Mouse (Mus musculus) retina, adult 2 months (tissue): ENCODE data around the gene Rinl.

Source experiments
- DNase-seq: peaks from one replicate; pipeline ENCODE4 v3.0.0-alpha.2; 2012; ENCODE audit warnings: low read depth, low spot score

The Rinl gene

DNA sequence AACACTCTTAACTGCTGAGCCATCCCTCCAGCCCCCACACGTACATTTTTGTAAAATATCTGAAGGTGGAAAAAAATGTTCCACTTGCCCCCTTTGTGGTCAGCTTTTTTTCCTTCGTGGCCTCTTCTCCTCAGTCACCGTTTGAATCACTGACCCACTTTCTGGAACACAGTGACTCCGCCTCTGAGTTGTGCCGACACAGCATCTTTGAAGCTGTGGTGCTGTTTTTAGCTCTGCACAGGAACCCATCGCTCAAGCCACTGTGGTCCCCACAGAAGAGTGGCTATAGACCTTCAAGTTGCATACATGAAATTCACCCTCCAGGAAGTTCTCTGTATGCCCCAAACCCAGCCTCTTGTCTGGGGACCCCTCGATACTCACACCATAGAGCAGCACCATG lies 7.9 kb upstream of the Rinl start:
- no peak for DNase-seq

DNA sequence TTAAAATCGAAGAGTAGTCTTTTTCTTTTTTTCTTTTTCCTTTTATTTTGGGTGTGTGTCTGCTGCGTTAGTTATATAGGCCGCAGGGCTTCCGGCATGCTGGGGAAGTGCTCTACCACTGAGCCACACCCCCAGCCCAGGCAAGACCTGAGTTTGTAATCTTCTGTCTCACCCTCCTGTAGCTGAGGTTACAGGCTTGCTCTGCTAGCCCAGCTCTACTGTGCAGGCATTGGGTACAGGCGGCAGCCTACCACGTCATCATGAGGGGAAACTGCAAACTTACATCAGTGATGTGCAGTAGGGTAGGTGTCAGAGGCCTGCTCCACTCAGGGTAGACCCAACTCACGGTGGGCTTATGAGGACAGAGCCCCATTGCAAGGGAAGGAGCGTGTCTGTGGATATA lies 7.5 kb upstream of the Rinl start:
- DNase-seq: no peak

DNA sequence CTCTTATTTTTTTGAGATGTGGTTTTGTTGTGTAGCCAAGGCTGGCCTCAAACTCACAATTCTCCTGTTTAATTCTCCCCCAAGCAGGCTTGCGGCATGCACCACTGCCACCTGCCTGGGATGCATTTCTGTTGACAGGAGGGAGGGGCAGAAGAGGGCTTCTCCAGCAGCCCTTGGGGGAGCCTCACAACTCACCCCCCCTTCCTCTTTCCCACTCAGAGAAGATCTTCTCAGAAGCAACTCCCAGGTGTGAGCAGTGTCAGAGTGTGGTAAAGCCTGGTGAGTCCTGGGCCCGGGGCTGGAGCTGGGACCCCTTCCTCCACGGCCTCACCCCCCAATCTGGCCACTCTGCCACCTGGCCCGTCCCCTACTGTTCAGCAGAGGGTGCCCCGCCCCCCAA lies 3.6 kb upstream of the Rinl start:
- DNase-seq: no peak

DNA sequence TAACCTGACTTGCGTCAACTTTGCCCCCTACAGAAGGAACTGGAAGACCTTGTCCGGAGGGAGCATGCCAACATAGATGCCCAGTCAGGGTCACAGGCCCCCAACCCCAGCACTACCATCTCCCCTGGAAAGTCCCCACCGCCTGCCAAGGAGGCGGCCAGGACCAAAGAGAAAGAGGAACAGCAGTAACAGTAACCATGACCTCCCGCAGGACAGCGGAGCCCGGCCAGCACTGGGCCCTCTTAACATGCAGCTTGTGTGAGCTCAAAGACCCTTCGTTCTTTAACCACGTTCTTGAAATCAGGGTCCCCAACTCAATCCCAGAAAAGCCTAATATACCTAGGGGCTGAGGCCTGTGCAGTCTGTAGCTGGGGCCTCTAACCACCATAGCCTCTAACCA lies 885 bp upstream of the Rinl start:
- no peak for DNase-seq

DNA sequence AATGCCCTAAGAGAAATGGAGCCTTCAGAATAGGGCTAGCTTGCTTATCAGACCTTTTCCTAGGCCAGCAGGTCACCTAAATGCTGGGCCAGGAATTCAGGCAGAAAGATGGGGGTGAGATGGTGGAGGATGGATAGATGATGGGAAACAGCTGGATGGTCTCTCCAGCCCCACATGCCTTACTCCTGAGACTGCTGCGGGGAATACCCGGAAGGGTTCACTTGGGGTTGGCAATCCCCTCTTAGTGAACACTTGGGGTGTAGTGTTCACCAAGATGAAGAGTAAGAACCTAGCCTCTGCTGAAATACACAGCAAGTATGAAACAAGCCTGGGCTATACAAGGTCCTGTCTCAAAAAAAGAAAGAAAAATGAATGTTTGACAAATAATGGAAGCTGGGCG lies 466 bp downstream of the Rinl start:
- DNase-seq: no peak

DNA sequence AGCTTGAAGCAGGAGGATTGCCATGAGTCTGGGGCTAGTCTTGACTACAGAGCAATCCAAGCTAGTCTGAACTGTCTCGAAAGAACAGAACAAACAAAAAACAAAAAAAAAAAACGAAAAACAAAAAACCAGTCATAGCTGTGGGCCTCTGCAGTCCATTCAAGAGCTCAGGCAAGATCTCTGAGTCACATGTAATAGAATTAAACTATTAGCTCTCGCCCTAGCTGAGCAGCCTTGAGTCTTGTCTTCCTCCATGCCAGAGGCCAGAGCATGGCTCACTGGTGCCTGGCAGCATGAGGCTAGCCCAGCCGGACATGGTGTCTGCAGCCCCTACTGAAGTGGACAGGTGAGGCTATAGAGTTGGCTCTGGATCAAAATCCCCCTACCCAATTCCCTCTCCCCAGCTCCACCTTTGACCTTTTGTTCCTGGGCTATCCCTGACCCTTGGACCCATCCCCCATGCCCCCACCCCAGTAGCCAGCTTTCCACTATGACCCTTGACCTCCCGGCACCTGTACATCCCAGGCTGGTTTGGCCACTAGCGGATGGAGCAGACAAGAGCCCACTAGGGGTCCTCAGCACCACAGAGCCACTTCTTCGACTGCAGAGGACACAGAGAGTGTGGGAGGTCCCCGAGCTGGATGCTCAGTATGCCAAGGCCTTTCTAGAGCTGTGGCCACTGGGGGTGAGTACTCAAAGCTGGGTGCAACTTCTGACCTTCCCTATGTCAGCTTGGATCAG lies 1.5 kb downstream of the Rinl start:
- no peak for DNase-seq

DNA sequence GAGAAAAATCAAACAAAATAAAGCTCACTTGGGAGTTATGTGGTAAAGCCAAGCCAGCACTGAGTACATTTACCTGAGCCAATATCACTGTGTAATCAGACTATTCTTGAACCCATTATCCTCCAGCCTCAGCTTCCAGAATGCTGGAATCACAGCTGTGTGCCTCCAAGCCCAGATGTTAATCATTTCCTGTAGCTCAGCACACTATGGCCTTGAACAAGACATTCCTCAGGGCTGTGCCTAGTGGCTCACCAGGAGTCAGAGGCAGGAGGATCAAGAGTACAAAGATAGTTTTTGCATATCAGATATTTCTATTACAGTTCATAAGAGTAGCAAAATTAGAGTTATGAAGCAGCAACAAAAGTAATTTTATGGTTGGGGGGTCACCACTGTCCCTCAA lies 2.9 kb downstream of the Rinl start:
- no peak for DNase-seq

DNA sequence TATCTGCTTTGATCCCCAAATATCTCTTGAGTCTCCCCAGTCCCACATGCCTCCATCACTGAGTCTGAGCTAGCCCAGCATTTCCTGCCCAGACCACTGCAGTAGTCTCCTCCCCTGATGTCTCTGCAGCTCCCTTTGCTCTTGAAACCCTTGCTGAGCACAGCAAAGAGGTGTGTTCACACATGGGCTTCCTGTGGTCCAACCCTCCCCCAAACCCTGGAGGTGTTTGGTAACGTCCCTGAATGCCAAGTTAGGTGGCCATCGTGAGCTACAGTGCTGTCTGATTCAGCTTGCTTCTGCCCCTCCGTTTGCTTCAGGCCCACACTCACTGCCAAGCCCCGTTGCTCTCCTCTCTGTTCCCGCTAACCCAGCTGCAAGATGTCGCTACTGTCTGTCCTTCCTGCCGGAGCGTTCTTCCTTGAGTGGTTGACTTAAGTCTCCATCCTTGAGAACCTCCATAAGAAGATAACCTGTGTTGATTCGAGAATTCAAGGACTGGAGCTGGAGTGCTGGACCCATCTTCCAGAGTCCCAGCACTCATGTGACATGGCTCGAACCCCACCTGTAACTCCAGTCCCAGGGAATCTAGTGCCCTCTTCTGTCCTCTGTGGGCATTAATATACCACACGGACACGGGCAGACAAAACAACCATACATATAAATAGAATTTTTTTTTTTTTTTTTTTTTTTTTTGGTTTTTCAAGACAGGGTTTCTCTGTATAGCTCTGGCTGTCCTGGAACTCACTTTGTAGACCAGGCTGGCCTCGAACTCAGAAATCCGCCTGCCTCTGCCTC lies 3.8 kb downstream of the Rinl start:
- DNase-seq: no peak

DNA sequence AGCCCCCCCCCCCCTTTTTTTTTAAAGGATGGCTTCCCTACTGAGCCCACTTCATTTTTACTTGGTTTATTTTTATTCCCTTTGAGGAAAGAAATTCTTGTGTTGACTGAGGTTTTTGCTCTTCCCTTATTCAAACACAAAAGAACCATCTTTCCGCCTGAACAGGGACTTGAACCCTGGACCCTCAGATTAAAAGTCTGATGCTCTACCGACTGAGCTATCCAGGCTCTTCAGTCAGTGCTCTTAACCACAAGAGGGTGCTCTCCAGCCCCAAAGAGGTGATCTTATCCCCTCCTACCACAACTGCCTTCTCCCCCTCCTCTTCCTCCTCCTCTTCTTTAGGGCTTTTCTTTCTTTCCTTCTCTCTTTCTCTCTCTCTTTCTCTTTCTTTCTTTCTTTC lies 5.1 kb downstream of the Rinl start:
- DNase-seq: no peak

DNA sequence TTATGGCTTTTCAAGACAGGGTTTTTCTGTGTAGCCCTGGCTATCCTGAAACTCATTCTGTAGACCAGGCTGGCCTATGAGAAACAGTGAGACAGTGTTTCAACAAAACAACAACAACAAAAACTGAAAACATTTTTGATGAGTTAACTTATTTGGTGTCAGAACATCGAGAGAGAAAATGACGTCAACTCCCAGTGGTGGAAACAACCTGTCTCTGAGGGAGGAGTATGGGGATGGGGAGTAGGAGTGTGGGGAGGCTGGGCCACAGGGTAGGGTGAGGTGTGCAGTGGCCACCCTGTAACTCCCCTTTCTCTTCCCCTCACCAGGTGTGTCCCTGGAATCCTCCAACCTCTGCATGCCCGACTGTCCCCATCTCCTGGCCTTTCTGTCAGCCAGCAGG lies 5.7 kb downstream of the Rinl start:
- DNase-seq: no peak

DNA sequence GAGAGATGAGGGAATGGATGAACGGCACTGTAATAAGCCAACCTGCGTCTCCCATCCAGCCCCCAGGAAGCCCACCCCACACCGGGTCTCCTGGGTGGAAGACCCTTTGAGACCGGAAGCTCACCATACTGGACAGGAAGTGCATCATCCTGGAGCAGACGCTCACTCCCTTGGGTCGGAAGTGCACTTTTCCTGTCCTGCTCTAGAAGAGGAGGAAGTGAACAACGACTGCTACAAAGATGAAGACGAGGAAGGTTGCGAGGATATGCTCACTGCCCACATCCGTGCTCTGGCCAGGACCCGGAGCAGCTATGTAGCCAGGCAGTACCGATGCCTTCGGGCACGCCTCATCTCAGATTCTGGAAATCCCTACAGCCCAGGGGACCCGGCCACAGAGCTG lies 7.1 kb downstream of the Rinl start:
- no peak for DNase-seq

DNA sequence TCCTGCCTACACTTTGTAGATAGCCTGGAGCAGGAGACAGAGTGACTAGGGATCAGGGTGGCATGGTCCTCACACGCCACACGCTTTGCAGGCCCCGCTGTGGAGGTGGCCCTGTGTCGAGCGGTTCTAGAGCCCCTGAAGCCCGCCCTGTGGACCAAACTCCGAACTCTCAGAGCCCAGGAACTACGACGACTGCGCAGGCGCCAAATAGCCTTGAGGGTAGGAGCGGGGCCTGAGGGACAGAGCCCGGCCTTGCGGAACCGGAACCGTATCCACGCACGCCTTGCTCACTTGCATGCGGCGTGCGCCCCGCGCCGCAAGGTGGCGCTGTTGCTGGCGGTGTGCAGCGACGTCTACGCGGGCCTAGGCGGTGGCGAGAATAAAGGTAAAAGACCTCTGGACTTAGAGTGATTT lies 7.8 kb downstream of the Rinl start:
- DNase-seq: peak; percentile 47

DNA sequence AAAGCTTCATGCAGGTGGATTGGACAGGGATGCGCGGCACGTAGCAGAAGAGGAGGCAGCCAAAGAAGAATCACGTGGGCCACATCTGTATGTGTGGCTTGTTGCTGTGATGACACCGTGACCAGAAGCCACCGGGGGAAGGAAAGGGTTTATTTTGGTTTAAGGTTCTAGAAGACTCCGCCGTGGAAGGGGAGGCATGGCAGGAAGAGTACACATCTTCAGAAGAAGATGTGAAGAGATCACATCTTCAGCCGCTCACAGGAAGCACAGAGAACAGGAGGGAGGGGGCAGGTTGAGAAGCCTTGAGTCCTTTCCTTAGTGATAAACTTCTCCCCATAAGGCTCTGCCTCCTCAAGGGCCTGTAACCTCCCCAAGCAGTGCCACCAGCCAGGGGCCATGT lies 11.2 kb downstream of the Rinl start:
- no peak for DNase-seq

DNA sequence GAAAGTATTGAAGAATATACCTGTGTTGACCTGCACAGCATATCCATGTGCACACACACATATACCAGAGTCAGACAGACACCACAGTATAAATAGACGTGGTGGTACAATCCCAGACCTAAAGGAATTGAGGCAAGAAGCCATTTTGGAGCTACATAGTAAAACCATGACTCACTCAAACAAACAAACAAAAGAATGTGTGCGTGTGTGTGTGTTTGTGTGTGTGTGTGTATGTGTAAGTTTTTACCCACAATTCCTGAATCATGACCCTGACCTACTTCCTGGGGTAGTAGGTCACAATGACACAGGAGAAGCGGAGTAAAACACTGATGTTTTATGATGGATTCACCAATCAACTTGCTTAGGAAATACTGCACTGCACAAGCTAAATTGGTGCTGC lies 12.7 kb downstream of the Rinl start:
- DNase-seq: no peak

DNA sequence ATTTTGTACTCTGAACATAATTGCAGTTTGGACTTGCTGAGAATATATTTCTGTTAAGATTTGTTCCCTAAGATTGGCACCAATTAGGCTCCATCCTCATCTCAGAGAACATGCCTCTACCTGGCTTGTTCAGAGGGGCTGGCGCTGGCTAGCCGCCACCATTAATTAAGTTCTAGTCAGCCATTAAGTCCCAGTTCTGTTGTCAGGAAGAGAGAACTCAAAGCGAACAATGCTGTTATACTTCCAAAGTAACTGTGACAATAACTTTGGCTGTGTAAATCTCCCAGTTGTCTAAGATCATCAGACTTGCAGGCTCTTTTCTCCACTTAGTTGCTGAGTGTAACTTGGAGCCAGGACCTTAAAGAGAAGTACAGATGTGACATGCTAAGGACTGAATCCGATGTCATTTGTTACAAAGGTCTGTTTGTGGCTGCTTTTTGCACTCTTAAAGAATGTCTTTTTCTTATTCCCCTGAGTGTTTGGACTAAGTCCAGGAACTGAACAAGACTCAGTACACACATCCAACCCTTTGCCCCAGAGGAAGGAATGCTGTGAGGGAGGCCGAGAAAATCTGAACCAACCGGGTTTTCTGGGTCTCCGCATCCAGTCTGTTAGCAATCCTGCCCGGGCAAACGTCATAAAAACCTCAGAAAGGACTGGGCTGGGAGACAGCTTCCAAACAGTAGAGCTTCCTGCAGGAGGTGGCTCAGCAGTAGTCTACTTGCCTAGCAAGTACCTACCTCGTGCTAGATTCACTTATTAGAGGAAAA lies 13.3 kb downstream of the Rinl start:
- DNase-seq: no peak

DNA sequence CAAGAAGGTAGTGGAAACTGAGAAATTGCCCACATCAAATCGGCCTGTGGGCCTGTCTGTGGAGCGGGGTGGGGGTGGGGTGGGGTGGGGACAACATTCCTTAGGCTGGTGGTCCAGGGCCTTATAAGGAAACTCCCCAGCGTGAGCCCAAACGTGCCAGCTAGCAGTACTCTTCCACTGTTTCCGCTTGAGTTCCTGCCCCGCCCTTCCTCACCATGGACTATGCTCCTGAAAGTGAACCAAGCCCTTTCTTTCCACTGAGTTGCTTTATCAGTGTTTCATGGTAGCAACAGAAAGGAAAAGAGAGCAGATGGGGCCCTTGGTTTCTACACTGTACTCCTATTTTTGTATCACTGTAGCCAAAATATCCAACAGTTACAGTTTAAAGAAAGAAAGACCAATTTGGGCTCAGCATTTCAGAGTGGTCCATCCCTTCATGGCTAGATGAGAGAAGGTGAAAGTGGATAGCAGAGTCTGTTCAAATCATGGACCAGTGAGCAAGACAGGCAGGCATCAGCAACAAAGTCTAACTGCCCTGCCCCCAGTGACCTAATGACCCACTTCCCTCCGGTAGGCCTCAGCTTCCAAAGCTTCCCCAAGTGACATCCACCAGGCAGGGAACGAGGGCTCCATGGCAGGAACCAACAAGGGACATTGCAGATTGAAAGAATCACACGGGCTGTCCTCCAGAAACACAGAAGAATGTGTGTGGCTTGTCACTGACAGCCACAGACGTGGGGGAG lies 14.2 kb downstream of the Rinl start:
- DNase-seq: no peak

DNA sequence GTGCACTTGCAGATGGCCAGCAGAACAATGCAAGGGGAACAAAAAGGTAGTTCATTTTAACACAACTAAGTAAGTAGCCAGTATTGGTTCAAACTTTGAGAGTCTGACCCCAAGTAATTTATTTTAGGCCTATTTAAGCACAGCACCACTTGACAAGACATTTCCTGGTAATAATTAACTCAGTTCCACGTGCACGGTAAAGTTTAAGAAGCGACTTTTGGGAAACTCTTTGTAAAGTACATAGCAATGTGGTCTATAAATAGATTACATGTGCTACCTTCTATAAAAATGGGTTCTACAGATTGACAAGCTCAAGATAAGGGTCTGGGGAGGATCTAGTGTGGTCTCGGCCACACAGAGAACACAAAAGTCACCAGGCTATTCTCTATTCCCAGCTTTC lies 15.0 kb downstream of the Rinl start:
- DNase-seq: no peak

DNA sequence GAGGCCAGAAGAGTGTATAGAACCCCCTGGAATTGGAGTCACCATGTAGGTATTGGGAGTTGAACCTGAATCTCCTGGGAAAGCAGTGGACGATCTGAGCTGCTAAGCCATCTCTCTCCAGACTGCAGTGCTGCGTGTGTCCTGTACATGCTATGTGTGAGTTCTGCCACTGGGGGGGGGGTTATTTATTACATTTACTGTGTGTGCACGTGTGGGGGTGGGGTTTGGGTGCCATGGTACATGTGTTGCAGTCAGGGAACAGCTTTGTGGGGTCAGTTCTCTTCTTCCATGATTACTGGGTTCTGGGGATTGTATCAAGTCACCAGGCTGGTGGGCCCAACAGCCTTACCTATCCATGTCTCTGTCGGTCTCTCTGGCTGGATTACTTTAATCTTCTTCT lies 18.1 kb downstream of the Rinl start:
- DNase-seq: peak; percentile 47

DNA sequence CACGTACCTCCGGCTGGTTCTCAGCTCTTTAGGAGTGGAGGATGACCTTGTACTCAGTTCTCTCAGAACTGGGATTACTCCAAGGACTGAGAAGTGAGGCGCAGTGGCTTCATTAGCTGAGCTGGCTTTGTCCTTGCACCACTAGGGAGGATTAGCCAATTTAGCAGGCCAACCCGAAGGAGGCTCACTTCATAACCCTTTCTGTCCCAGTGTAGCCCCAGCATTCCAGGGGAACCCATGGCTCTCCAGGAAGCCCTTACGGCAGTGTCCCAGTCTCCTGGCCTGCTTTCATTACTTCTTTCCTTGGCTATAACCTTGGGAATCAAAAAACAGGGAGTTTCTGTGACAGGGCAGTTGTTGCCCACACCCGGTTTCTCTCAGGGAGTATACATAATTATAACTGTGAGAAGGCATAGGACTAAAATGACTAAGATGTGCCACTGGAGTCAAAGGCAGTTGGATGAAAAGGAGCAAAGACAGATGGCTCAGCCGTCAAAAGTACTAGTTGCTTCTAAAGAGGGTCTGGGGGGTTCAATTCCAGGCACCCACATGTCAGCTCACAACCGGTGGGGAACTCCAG lies 19.0 kb downstream of the Rinl start:
- DNase-seq: peak; percentile 86

DNA sequence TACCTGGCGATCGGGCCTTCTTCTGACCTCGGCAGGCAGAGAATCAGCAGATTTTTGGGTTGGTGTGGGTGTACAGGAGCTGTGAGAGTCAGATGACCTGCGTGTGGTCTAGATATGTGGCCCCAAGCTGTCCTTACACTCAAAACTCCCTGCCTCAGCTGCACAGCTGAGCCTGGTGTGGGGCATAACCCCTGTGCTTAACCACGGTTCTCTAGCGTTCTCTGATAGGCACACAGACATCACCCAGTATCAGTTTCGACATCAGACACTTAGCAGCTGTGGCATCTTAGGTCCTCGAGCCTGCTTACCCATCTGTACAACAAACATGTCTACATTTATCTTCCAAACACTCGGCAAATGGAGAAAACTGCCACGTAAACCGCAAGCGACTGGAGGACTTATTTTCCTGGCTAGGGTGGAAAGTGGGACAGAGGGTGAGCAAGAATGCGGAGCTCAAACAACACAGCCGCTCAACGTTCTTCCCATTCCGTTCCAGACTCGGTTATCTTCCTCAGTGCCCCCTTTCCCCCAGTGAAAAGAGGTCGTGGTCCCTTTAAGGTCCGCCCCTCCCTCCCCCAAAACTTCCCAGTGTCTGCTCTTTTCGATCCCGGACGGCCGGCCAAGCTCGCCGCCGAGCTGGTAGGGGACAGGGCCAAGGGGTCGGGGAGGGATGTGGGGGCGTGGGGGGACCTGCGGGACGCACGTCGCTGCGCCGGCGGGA lies 19.6 kb downstream of the Rinl start, which contains the start of gene Hnrnpl:
Hnrnpl (plus strand) TSS at position 321 of the 721 bp plus-strand sequence.
- DNase-seq: no peak

DNA sequence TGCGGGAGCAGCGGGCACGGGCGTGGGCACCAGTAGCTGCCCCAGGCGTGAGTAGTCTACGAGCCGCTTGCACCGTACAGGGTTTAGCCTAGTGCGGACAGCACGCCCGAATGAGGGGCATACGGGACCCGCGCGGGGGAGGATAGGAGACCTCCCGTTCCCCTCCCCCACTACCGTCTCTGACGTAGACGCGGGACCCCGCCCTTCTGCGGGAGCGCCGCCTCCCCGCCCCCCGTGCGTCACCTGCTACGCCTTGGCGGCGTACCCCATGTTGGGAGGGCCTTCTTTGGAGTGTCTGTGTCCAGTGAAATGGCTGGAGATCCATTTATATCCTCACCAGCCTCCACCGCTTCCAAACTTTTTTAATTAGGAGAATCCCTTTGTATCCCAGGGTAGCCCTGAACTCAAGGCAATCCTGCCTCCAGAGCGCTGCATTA lies 20.2 kb downstream of the Rinl start:
- DNase-seq: peak; percentile 80
